Mouse (Mus musculus) kidney, embryonic 16.5 days (tissue): Measurements from ENCODE around the gene Ppp1cc. TPM values are rescaled to one million over a fixed set of nuclear protein-coding genes. Genes with fewer than 3 reads are reported as not detected.

Source experiments
- ATAC-seq: fragments of 200-750 bp; cut with Nextera tagmentation; 2 replicates; pipeline ENCODE4 v1.8.0; 2017; ENCODE audit warnings: moderate TSS enrichment; ENCODE audit not compliant: low FRiP score, low TSS enrichment
- H3K27ac ChIP-seq: fragments of 300-500 bp; sonication (generic); 2 replicates; pipeline ENCODE4 v1.5.1; 2014; ENCODE audit warnings: low read length
- H3K27me3 ChIP-seq: fragments of 300-500 bp; sonication (generic); 2 replicates; pipeline ENCODE4 v1.6.1; 2014; ENCODE audit warnings: low read length, control low read depth, mixed read lengths; ENCODE audit not compliant: insufficient read depth
- H3K36me3 ChIP-seq: fragments of 300-500 bp; sonication (generic); 2 replicates; pipeline ENCODE4 v1.6.1; 2014; ENCODE audit warnings: low read length, control low read depth, mixed read lengths; ENCODE audit not compliant: insufficient read depth
- H3K4me1 ChIP-seq: fragments of 300-500 bp; sonication (generic); 2 replicates; pipeline ENCODE4 v1.6.1; 2014; ENCODE audit warnings: low read length, control low read depth, mixed read lengths; ENCODE audit not compliant: insufficient read depth
- H3K4me2 ChIP-seq: fragments of 300-500 bp; sonication (generic); replicated peaks from 2 replicates; pipeline ENCODE4 v1.6.1; 2014; ENCODE audit warnings: low read depth, low read length
- H3K4me3 ChIP-seq: fragments of 300-500 bp; sonication (generic); 2 replicates; pipeline ENCODE4 v1.5.1; 2014; ENCODE audit warnings: mild to moderate bottlenecking, low read length
- H3K9ac ChIP-seq: fragments of 300-500 bp; sonication (generic); replicated peaks from 2 replicates; pipeline ENCODE4 v1.6.1; 2014; ENCODE audit warnings: low read length
- H3K9me3 ChIP-seq: fragments of 300-500 bp; sonication (generic); 2 replicates; pipeline ENCODE4 v1.6.1; 2016; ENCODE audit warnings: low read length, control low read depth
- WGBS: fragments of 180-500 bp; shearing (Covaris S2); extraction: QIAGEN DNeasy Blood & Tissue Kit; methylation state at CpG from one replicate; pipeline ENCODE4 v1.1.7; 2014; 5-methylcytosine and 5-hydroxymethylcytosine counted together
- polyA plus RNA-seq: library from polyadenylated mRNA; unstranded; fragments of >200 nt; fragmentation: Nextera tagmentation; extraction: Ambion mirVana; gene quantifications from 2 replicates; pipeline ENCODE4 v1.2.1, GENCODE M21; 2015

Ppp1cc gene
- polyA plus RNA-seq, result 269 and 277 TPM in 2 replicates

DNA sequence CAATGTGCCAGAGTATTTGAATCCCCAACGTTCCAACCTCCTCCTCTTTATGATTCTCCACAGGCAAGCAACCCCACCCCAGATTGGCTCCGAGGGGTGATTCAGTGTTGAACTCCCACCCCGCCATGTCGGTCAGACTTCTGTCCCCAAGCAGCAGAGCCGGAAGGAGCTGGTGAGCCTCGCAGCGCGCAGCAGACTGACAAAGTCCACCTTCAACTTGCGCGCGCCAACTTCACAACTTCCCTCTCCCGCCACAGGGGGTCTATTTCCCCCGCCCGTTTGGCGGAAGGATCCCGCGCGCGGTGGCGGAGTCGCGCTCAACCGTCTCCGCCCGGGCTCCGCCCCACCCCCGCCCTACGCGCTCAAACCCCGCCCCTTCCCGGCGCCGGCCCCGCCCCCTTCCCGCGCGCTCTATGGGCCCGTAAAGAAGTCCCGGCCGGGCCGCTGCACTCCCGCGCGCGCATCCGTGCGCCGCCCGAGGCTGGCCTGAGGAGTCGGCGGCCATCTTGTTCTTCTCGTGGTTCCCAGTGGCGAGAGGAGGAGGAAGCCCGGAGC, at the start of gene Ppp1cc:
TSS of gene Ppp1cc (plus strand) at position 452 of the 555 bp plus-strand sequence.
- peak within 1 kb of the TSS; percentile 78 for H3K4me3 ChIP-seq
- no peaks in the 10 kb centered on the region for H3K9me3 ChIP-seq
- H3K27ac ChIP-seq, result peak within 1 kb of the TSS; percentile 87
- H3K9ac ChIP-seq, result peak within 1 kb of the TSS; percentile 91
- WGBS, result 1% methylated on average over 49 of the region's 54 CpGs
- H3K4me1 ChIP-seq, result peaks cover 61% of the 10 kb centered on the region
- ATAC-seq, result peak; percentile 93
- no peaks in the 10 kb centered on the region for H3K27me3 ChIP-seq
- H3K36me3 ChIP-seq, result peaks cover 6% of the 10 kb centered on the region
- H3K4me2 ChIP-seq, result peak within 1 kb of the TSS; percentile 61

GRCm38 (mm10) chr5:122109325-122110060, 48.6 kb upstream of the Ppp1cc start:
- ATAC-seq, result no peak
- no peaks in the 10 kb centered on the region for H3K27me3 ChIP-seq
- no peaks in the 10 kb centered on the region for H3K9me3 ChIP-seq
- H3K4me2 ChIP-seq, result no peak overlapping the region
- no peaks in the 10 kb centered on the region for H3K36me3 ChIP-seq
- WGBS, result 52% methylated on average over 16 of the region's 16 CpGs
- no peak overlapping the region for H3K4me3 ChIP-seq
- H3K4me1 ChIP-seq, result peaks cover 3% of the 10 kb centered on the region; the same call in 1 of the 2 replicates
- no peak overlapping the region for H3K27ac ChIP-seq
- H3K9ac ChIP-seq, result no peak overlapping the region

DNA sequence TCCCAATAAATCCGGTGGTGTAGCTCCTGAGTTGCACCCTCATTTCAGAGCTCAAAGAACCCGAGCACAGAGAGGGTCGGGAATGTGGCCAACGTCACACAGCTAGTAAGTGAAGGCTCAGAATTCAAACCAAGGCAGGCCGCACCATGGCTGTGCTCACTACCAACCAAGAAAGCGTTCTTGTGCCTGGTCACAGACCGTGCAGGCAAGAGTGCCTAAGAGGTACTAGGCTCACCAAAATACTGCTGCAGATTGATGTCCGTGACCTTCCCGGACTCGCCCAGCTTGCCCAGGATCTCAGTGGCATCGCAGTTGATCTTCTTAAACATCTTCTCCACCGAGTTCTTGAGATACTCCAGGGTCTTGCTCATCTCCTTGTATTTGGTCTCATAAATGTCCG, 47.5 kb upstream of the Ppp1cc start:
- Histone ChIP-seq H3K4me2 (no peak overlapping the region), H3K27me3 (no peaks in the 10 kb centered on the region), H3K4me1 (peaks cover 3% of the 10 kb centered on the region; the same call in 1 of the 2 replicates), H3K9me3 (no peaks in the 10 kb centered on the region), H3K9ac (no peak overlapping the region), H3K27ac (no peak overlapping the region), H3K36me3 (no peaks in the 10 kb centered on the region), H3K4me3 (no peak overlapping the region)
- no peak for ATAC-seq
- 92% methylated on average over 13 of the region's 13 CpGs for WGBS

- Histone ChIP-seq H3K4me2 (0 out of 2 replicates have a peak overlapping the region, but pooled peaks have one; percentile 21), H3K27ac (no peak overlapping the region), H3K27me3 (no peaks in the 10 kb centered on the region), H3K4me3 (no peak overlapping the region), H3K9ac (no peak overlapping the region), H3K36me3 (no peaks in the 10 kb centered on the region), H3K4me1 (peaks cover 3% of the 10 kb centered on the region; the same call in 1 of the 2 replicates), H3K9me3 (no peaks in the 10 kb centered on the region)
- WGBS, result 65% methylated on average over 26 of the region's 26 CpGs
- ATAC-seq, result no peak
Observed at GRCm38 (mm10) chr5:122111091-122111932, 46.8 kb upstream of the Ppp1cc start.

DNA sequence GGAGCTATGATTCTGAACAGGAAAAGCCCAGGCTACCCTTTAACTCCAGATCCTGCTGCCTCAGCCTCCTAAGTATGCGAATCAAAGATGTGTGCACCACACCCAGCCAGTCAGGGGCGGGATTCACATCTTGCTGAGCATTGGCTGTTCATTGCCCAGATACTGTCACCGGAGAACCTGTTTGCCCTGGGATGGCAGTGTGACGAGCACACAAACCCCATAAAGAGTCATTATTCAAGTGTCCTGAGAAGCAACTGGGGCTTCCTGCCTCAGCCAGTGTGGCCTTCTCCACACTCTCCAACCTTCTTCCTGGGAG, 46.2 kb upstream of the Ppp1cc start:
- 29% methylated on average over 4 of the region's 4 CpGs for WGBS
- Histone ChIP-seq H3K4me1 (peaks cover 3% of the 10 kb centered on the region; the same call in 1 of the 2 replicates), H3K27ac (no peak overlapping the region), H3K4me3 (no peak overlapping the region), H3K27me3 (no peaks in the 10 kb centered on the region), H3K36me3 (no peaks in the 10 kb centered on the region), H3K9ac (no peak overlapping the region), H3K4me2 (0 out of 2 replicates have a peak overlapping the region, but pooled peaks have one; percentile 21), H3K9me3 (no peaks in the 10 kb centered on the region)
- no peak for ATAC-seq

GRCm38 (mm10) chr5:122113450-122113849, 44.6 kb upstream of the Ppp1cc start:
- WGBS, result 78% methylated on average over 7 of the region's 7 CpGs
- no peaks in the 10 kb centered on the region for H3K36me3 ChIP-seq
- no peak overlapping the region for H3K4me3 ChIP-seq
- ATAC-seq, result no peak
- peaks cover 3% of the 10 kb centered on the region; the same call in 1 of the 2 replicates for H3K4me1 ChIP-seq
- no peaks in the 10 kb centered on the region for H3K9me3 ChIP-seq
- no peak overlapping the region for H3K9ac ChIP-seq
- H3K27me3 ChIP-seq, result no peaks in the 10 kb centered on the region
- H3K4me2 ChIP-seq, result no peak overlapping the region
- no peak overlapping the region for H3K27ac ChIP-seq

- Histone ChIP-seq H3K27ac (no peak overlapping the region), H3K4me2 (no peak overlapping the region), H3K27me3 (no peaks in the 10 kb centered on the region), H3K36me3 (no peaks in the 10 kb centered on the region), H3K9me3 (no peaks in the 10 kb centered on the region), H3K4me1 (peaks cover 1% of the 10 kb centered on the region; the same call in 1 of the 2 replicates), H3K9ac (no peak overlapping the region), H3K4me3 (no peak overlapping the region)
- ATAC-seq, result no peak
- WGBS, result 2% methylated on average over 2 of the region's 2 CpGs
Observed at GRCm38 (mm10) chr5:122114176-122114575, 43.9 kb upstream of the Ppp1cc start.

- Histone ChIP-seq H3K4me3 (no peak overlapping the region), H3K4me1 (no peaks in the 10 kb centered on the region), H3K4me2 (no peak overlapping the region), H3K9me3 (no peaks in the 10 kb centered on the region), H3K27ac (no peak overlapping the region), H3K36me3 (no peaks in the 10 kb centered on the region), H3K27me3 (no peaks in the 10 kb centered on the region), H3K9ac (no peak overlapping the region)
- WGBS, result 97% methylated on average over 9 of the region's 9 CpGs
- no peak for ATAC-seq
Observed at GRCm38 (mm10) chr5:122115266-122115763, 42.8 kb upstream of the Ppp1cc start.

GRCm38 (mm10) chr5:122116243-122116642, 41.8 kb upstream of the Ppp1cc start:
- no peak overlapping the region for H3K9ac ChIP-seq
- ATAC-seq, result no peak
- WGBS, result 87% methylated on average over 6 of the region's 6 CpGs
- no peaks in the 10 kb centered on the region for H3K9me3 ChIP-seq
- no peak overlapping the region for H3K4me3 ChIP-seq
- H3K4me2 ChIP-seq, result no peak overlapping the region
- H3K27me3 ChIP-seq, result no peaks in the 10 kb centered on the region
- no peaks in the 10 kb centered on the region for H3K36me3 ChIP-seq
- H3K4me1 ChIP-seq, result no peaks in the 10 kb centered on the region
- H3K27ac ChIP-seq, result no peak overlapping the region
